Mouse (Mus musculus) C2C12 (cell line): Measurements from ENCODE around the gene Krtap9-3. TPM values are rescaled to one million over a fixed set of nuclear protein-coding genes. Genes with fewer than 3 reads are reported as not detected.

Experiments
- H3K27me3 ChIP-seq: one replicate; pipeline ENCODE4 v1.6.1; 2011; ENCODE audit not compliant: control insufficient read depth, insufficient read depth, insufficient read length
- H3K36me3 ChIP-seq: one replicate; pipeline ENCODE4 v1.6.1; 2011; ENCODE audit not compliant: control insufficient read depth, insufficient read depth
- H3K4me3 ChIP-seq: one replicate; pipeline ENCODE4 v1.5.1; 2011; ENCODE audit warnings: mild to moderate bottlenecking, control low read depth; ENCODE audit not compliant: poor library complexity, insufficient read depth, severe bottlenecking
- H3K79me2 ChIP-seq: one replicate; pipeline ENCODE4 v1.6.1; 2011; ENCODE audit not compliant: control insufficient read depth, insufficient read depth
- H3K79me3 ChIP-seq: one replicate; pipeline ENCODE4 v1.6.1; 2011; ENCODE audit warnings: low read depth, control low read depth
- H3ac ChIP-seq: one replicate; pipeline ENCODE3; 2011; ENCODE audit warnings: low read depth; ENCODE audit not compliant: control insufficient read depth, insufficient read length
- CEBPB ChIP-seq: IDR thresholded peaks from one replicate; pipeline ENCODE4 v1.6.1; 2011; ENCODE audit warnings: low read depth, mild to moderate bottlenecking, control low read depth, moderate library complexity
- CTCF ChIP-seq: IDR thresholded peaks from one replicate; pipeline ENCODE4 v1.5.1; 2011; ENCODE audit not compliant: control insufficient read depth, insufficient read depth, insufficient read length
- FOSL1 ChIP-seq: IDR thresholded peaks from one replicate; pipeline ENCODE4 v1.8.0; 2011; ENCODE audit warnings: mild to moderate bottlenecking, low read length; ENCODE audit not compliant: poor library complexity, insufficient read depth, severe bottlenecking
- MAX ChIP-seq: IDR thresholded peaks from one replicate; pipeline ENCODE4 v1.6.1; 2011; ENCODE audit warnings: mild to moderate bottlenecking, control low read depth
- MYOD1 ChIP-seq: IDR thresholded peaks from one replicate; pipeline ENCODE4 v1.6.1; 2011; ENCODE audit warnings: low read depth; ENCODE audit not compliant: control insufficient read depth, insufficient read length
- MYOG ChIP-seq: IDR thresholded peaks from one replicate; pipeline ENCODE4 v1.6.1; 2011; ENCODE audit not compliant: control insufficient read depth, insufficient read length; ENCODE audit errors: extremely low read depth
- USF1 ChIP-seq: IDR thresholded peaks from one replicate; pipeline ENCODE4 v1.6.1; 2011; ENCODE audit warnings: low read depth, mild to moderate bottlenecking, control low read depth, moderate library complexity
- polyA plus RNA-seq: library from polyadenylated mRNA; unstranded; fragments of >200 nt; fragmentation: generic; extraction: Trizol; gene quantifications from one replicate; pipeline ENCODE4 v1.2.1, GENCODE M21; 2012; ENCODE audit warnings: missing spikeins

Krtap9-3 gene
- polyA plus RNA-seq, 1 experiment: not detected

GRCm38 (mm10) chr11:99581051-99581450, 16.9 kb downstream of the Krtap9-3 start:
- no peaks in the 10 kb centered on the region for H3K79me3 ChIP-seq
- no peak overlapping the region for H3ac ChIP-seq
- H3K27me3 ChIP-seq: no peaks in the 10 kb centered on the region
- no peak overlapping the region for H3K4me3 ChIP-seq
- no peaks in the 10 kb centered on the region for H3K79me2 ChIP-seq
- TF ChIP-seq MYOG (no peak), MAX (peak; percentile 23), FOSL1 (no peak), USF1 (no peak), CEBPB (no peak), MYOD1 (no peak), CTCF (no peak)
- H3K36me3 ChIP-seq: no peaks in the 10 kb centered on the region

- Histone ChIP-seq H3K79me3 (no peaks in the 10 kb centered on the region), H3K27me3 (no peaks in the 10 kb centered on the region), H3ac (no peak within 1 kb of the TSS), H3K79me2 (no peaks in the 10 kb centered on the region), H3K4me3 (no peak within 1 kb of the TSS), H3K36me3 (no peaks in the 10 kb centered on the region)
- TF ChIP-seq MYOD1: peak; percentile 98
- no peak for TF ChIP-seq USF1
- no peak for TF ChIP-seq MYOG
- no peak for TF ChIP-seq CTCF
- no peak for TF ChIP-seq MAX
- no peak for TF ChIP-seq CEBPB
- no peak for TF ChIP-seq FOSL1
These were observed 17.3 kb downstream of the Krtap9-3 start, which contains the start of gene Krtap1-5 for GRCm38 (mm10) chr11:99580636-99581035. Gene Krtap1-5, minus strand, starts transcription at chr11:99581016.

DNA sequence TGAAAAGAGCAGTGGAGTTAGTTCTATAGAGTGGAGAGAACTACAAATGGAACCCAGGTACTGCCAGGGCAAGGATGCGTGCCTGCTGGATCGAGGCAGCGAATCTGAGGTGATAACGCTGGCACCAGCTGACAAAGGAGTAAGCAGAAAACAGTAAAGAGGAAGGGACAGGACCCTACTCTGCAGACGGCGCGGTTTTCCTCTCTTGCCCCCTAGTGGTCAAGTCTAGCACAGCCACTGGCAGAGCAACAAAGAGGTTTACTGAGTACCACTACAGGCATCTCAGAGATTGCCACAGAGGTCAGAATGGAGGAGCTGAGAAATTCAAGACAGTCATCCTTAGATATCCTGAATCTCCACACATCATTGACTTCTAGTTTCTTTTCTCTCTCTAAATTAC, 23.8 kb downstream of the Krtap9-3 start:
- TF ChIP-seq MAX (no peak), CTCF (peak; percentile 70), MYOD1 (no peak), MYOG (no peak)
- H3K79me3 ChIP-seq: no peaks in the 10 kb centered on the region
- no peaks in the 10 kb centered on the region for H3K79me2 ChIP-seq
- H3K4me3 ChIP-seq: no peak overlapping the region
- no peaks in the 10 kb centered on the region for H3K27me3 ChIP-seq
- no peaks in the 10 kb centered on the region for H3K36me3 ChIP-seq
- no peak overlapping the region for H3ac ChIP-seq

- H3ac ChIP-seq: no peak overlapping the region
- no peaks in the 10 kb centered on the region for H3K79me2 ChIP-seq
- H3K79me3 ChIP-seq: no peaks in the 10 kb centered on the region
- no peak overlapping the region for H3K4me3 ChIP-seq
- H3K27me3 ChIP-seq: no peaks in the 10 kb centered on the region
- no peaks in the 10 kb centered on the region for H3K36me3 ChIP-seq
- TF ChIP-seq USF1 (no peak), MYOG (no peak), CTCF (no peak), MAX (no peak), FOSL1 (no peak)
These were observed 24.7 kb downstream of the Krtap9-3 start for GRCm38 (mm10) chr11:99573164-99573563.

DNA sequence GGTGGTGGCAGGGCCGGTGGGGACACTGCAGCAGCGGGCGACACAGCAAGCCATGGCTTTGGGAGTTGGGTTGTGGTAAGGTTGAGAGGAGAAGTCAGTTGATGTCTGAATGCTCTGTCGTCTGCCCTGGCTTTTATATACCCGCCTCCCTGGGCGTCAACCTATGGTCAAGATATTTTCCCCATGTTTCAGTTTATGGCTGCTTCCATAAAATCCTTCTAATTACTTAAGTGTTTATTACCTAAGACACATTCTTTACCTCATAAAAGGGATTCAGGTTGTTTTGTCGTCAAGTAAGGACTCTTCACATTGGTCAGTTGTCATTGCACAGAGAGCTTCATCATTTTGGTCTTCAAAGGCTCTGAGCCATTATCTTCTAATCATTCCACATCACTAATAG, 31.4 kb downstream of the Krtap9-3 start, which contains the start of gene Krtap3-1:
Gene Krtap3-1 (minus strand): TSS at position 101 of the 400 bp plus-strand sequence.
- Histone ChIP-seq H3K79me3 (no peaks in the 10 kb centered on the region), H3K27me3 (no peaks in the 10 kb centered on the region), H3ac (no peak within 1 kb of the TSS), H3K79me2 (no peaks in the 10 kb centered on the region), H3K4me3 (no peak within 1 kb of the TSS), H3K36me3 (no peaks in the 10 kb centered on the region)
- TF ChIP-seq FOSL1: no peak

DNA sequence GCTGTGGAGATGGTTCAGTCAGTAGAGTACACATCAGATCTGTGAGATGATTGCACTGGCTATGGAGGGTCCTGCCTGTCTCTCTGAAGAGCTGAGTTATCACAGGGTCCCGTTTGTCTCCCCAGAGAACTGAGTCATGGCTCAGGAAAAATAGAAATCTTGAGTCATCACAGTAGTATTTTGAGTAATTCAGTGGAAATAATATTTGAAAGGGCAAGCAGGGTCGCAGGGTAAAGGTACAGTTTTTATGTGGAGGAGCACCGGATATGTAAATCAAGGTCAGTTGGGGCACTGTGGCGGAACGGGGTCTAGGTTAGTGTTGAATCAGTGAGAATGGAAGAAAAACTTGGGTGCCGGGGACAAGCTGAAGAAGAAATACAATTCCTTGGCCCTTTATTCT, 35.3 kb downstream of the Krtap9-3 start:
- Histone ChIP-seq H3K36me3 (no peaks in the 10 kb centered on the region), H3ac (no peak overlapping the region), H3K79me3 (no peaks in the 10 kb centered on the region), H3K79me2 (no peaks in the 10 kb centered on the region), H3K4me3 (no peak overlapping the region), H3K27me3 (no peaks in the 10 kb centered on the region)
- TF ChIP-seq CEBPB (no peak), FOSL1 (no peak), CTCF (no peak), MAX (no peak), MYOD1 (no peak), USF1 (no peak), MYOG (no peak)
